Mouse (Mus musculus): Measurements from ENCODE around the gene Adgrl2. TPM values are rescaled to one million over a fixed set of nuclear protein-coding genes. Genes with fewer than 3 reads are reported as not detected.

Adgrl2 gene
- polyA plus RNA-seq, 1 experiment = 112 TPM

- no peak overlapping the region for H3K4me3 ChIP-seq (ENCODE audit: insufficient read depth, low read length)
- H3K27ac ChIP-seq (ENCODE audit: insufficient read depth, low read length) = no peak overlapping the region
- no peaks in the 10 kb centered on the region for H3K4me1 ChIP-seq (ENCODE audit: control insufficient read depth, insufficient read depth, low read length)
- TF ChIP-seq CTCF (IDR thresholded peaks at IDR 0.05; ENCODE audit: borderline replicate concordance, insufficient read depth, low read length) (no peak), POLR2A (IDR thresholded peaks at IDR 0.05; ENCODE audit: low read depth, low read length) (no peak)
These were observed 56.1 kb downstream of the Adgrl2 start for GRCm38 (mm10) chr3:148934279-148934678.

- Histone ChIP-seq H3K27ac (ENCODE audit: insufficient read depth, low read length) (no peak overlapping the region), H3K4me3 (ENCODE audit: insufficient read depth, low read length) (no peak overlapping the region), H3K4me1 (ENCODE audit: control insufficient read depth, insufficient read depth, low read length) (no peaks in the 10 kb centered on the region)
- TF ChIP-seq POLR2A (IDR thresholded peaks at IDR 0.05; ENCODE audit: low read depth, low read length) = no peak
- no peak for TF ChIP-seq CTCF (IDR thresholded peaks at IDR 0.05; ENCODE audit: borderline replicate concordance, insufficient read depth, low read length)
These were observed 57.2 kb downstream of the Adgrl2 start for GRCm38 (mm10) chr3:148933160-148933559.

GRCm38 (mm10) chr3:148930913-148931312, 59.4 kb downstream of the Adgrl2 start:
- TF ChIP-seq CTCF (IDR thresholded peaks at IDR 0.05; ENCODE audit: borderline replicate concordance, insufficient read depth, low read length) = no peak
- TF ChIP-seq POLR2A (IDR thresholded peaks at IDR 0.05; ENCODE audit: low read depth, low read length) = no peak
- Histone ChIP-seq H3K27ac (ENCODE audit: insufficient read depth, low read length) (no peak overlapping the region), H3K4me3 (ENCODE audit: insufficient read depth, low read length) (no peak overlapping the region), H3K4me1 (ENCODE audit: control insufficient read depth, insufficient read depth, low read length) (peaks cover 5% of the 10 kb centered on the region)

GRCm38 (mm10) chr3:148926330-148926729, 64.0 kb downstream of the Adgrl2 start:
- Histone ChIP-seq H3K4me1 (ENCODE audit: control insufficient read depth, insufficient read depth, low read length) (peaks cover 8% of the 10 kb centered on the region), H3K4me3 (ENCODE audit: insufficient read depth, low read length) (no peak overlapping the region), H3K27ac (ENCODE audit: insufficient read depth, low read length) (peak overlapping the region; percentile 30; the same call in 1 of the 2 replicates)
- TF ChIP-seq CTCF (IDR thresholded peaks at IDR 0.05; ENCODE audit: borderline replicate concordance, insufficient read depth, low read length) (no peak), POLR2A (IDR thresholded peaks at IDR 0.05; ENCODE audit: low read depth, low read length) (no peak)

GRCm38 (mm10) chr3:148922618-148923095, 67.7 kb downstream of the Adgrl2 start:
- TF ChIP-seq CTCF (IDR thresholded peaks at IDR 0.05; ENCODE audit: borderline replicate concordance, insufficient read depth, low read length) (no peak), POLR2A (IDR thresholded peaks at IDR 0.05; ENCODE audit: low read depth, low read length) (no peak)
- H3K4me3 ChIP-seq (ENCODE audit: insufficient read depth, low read length) = no peak overlapping the region
- H3K4me1 ChIP-seq (ENCODE audit: control insufficient read depth, insufficient read depth, low read length) = peaks cover 8% of the 10 kb centered on the region
- no peak overlapping the region for H3K27ac ChIP-seq (ENCODE audit: insufficient read depth, low read length)

GRCm38 (mm10) chr3:148921966-148922587, 68.3 kb downstream of the Adgrl2 start:
- Histone ChIP-seq H3K4me1 (ENCODE audit: control insufficient read depth, insufficient read depth, low read length) (peaks cover 8% of the 10 kb centered on the region), H3K4me3 (ENCODE audit: insufficient read depth, low read length) (no peak overlapping the region), H3K27ac (ENCODE audit: insufficient read depth, low read length) (no peak overlapping the region; the same call in 1 of the 2 replicates)
- TF ChIP-seq CTCF (IDR thresholded peaks at IDR 0.05; ENCODE audit: borderline replicate concordance, insufficient read depth, low read length) (no peak), POLR2A (IDR thresholded peaks at IDR 0.05; ENCODE audit: low read depth, low read length) (no peak)

- TF ChIP-seq POLR2A (IDR thresholded peaks at IDR 0.05; ENCODE audit: low read depth, low read length) (no peak), CTCF (IDR thresholded peaks at IDR 0.05; ENCODE audit: borderline replicate concordance, insufficient read depth, low read length) (no peak)
- Histone ChIP-seq H3K4me3 (ENCODE audit: insufficient read depth, low read length) (no peak overlapping the region), H3K4me1 (ENCODE audit: control insufficient read depth, insufficient read depth, low read length) (peaks cover 6% of the 10 kb centered on the region), H3K27ac (ENCODE audit: insufficient read depth, low read length) (no peak overlapping the region)
These were observed 69.5 kb downstream of the Adgrl2 start for GRCm38 (mm10) chr3:148920881-148921280.

- H3K4me1 ChIP-seq (ENCODE audit: control insufficient read depth, insufficient read depth, low read length) = peaks cover 6% of the 10 kb centered on the region; the same call in 1 of the 2 replicates
- H3K27ac ChIP-seq (ENCODE audit: insufficient read depth, low read length) = no peak overlapping the region
- H3K4me3 ChIP-seq (ENCODE audit: insufficient read depth, low read length) = no peak overlapping the region
- TF ChIP-seq POLR2A (IDR thresholded peaks at IDR 0.05; ENCODE audit: low read depth, low read length) (no peak), CTCF (IDR thresholded peaks at IDR 0.05; ENCODE audit: borderline replicate concordance, insufficient read depth, low read length) (no peak)
These were observed 71.9 kb downstream of the Adgrl2 start for GRCm38 (mm10) chr3:148918425-148918824.

GRCm38 (mm10) chr3:148917837-148918236, 72.5 kb downstream of the Adgrl2 start:
- H3K27ac ChIP-seq (ENCODE audit: insufficient read depth, low read length) = no peak overlapping the region
- H3K4me3 ChIP-seq (ENCODE audit: insufficient read depth, low read length) = no peak overlapping the region
- H3K4me1 ChIP-seq (ENCODE audit: control insufficient read depth, insufficient read depth, low read length) = peaks cover 6% of the 10 kb centered on the region; the same call in 1 of the 2 replicates
- TF ChIP-seq POLR2A (IDR thresholded peaks at IDR 0.05; ENCODE audit: low read depth, low read length) = no peak
- TF ChIP-seq CTCF (IDR thresholded peaks at IDR 0.05; ENCODE audit: borderline replicate concordance, insufficient read depth, low read length) = no peak

- TF ChIP-seq CTCF (IDR thresholded peaks at IDR 0.05; ENCODE audit: borderline replicate concordance, insufficient read depth, low read length) (no peak), POLR2A (IDR thresholded peaks at IDR 0.05; ENCODE audit: low read depth, low read length) (no peak)
- peaks cover 4% of the 10 kb centered on the region; the same call in 1 of the 2 replicates for H3K4me1 ChIP-seq (ENCODE audit: control insufficient read depth, insufficient read depth, low read length)
- H3K27ac ChIP-seq (ENCODE audit: insufficient read depth, low read length) = 0 out of 2 replicates have a peak overlapping the region, but pooled peaks have one; percentile 1
- H3K4me3 ChIP-seq (ENCODE audit: insufficient read depth, low read length) = no peak overlapping the region
These were observed 74.1 kb downstream of the Adgrl2 start for GRCm38 (mm10) chr3:148916226-148916625.

All from embryonic fibroblast, embryonic 13.5 days (primary cell).